Mouse (Mus musculus) olfactory bulb, adult 2 months (tissue): ENCODE measurements around the gene Hist1h2bl. TPM values are rescaled to one million over a fixed set of nuclear protein-coding genes. Genes with fewer than 3 reads are reported as not detected.
"Not testable (repeated sequence)": the region's sequence is repeated elsewhere in the genome, so short reads cannot be mapped to it uniquely, and the experiment has no call there.

ENCODE experiments used
- H3K27ac ChIP-seq: fragments of 200-500 bp; 2 replicates; pipeline ENCODE4 v1.5.1; 2012; ENCODE audit warnings: low read depth, low read length; ENCODE audit not compliant: insufficient read depth
- H3K4me1 ChIP-seq: fragments of 200-500 bp; 2 replicates; pipeline ENCODE4 v1.6.1; 2012; ENCODE audit warnings: low read length; ENCODE audit not compliant: control insufficient read depth, insufficient read depth
- H3K4me3 ChIP-seq: fragments of 200-500 bp; 2 replicates; pipeline ENCODE4 v1.5.1; 2012; ENCODE audit warnings: mild to moderate bottlenecking, low read depth, low read length, moderate library complexity; ENCODE audit not compliant: insufficient read depth
- CTCF ChIP-seq: fragments of 200-500 bp; IDR thresholded peaks from 2 replicates; pipeline ENCODE4 v1.5.1; 2012; ENCODE audit warnings: low read depth, mild to moderate bottlenecking, low read length, moderate library complexity; ENCODE audit not compliant: insufficient read depth
- POLR2A ChIP-seq: fragments of 200-500 bp; IDR thresholded peaks from 2 replicates; pipeline ENCODE4 v1.6.1; 2012; ENCODE audit warnings: mild to moderate bottlenecking, low read depth, low read length, moderate library complexity; ENCODE audit not compliant: insufficient read depth
- WGBS: fragments of 180-500 bp; shearing (Covaris S2); methylation state at CpG from one replicate; pipeline ENCODE4 v1.1.7; 2018; 5-methylcytosine and 5-hydroxymethylcytosine counted together
- polyA plus RNA-seq: library from polyadenylated mRNA; stranded (reverse); fragments of >200 nt; gene quantifications from 2 replicates; pipeline ENCODE4 v1.2.4, GENCODE M21; 2012; ENCODE audit warnings: low replicate concordance; ENCODE audit not compliant: missing spikeins, insufficient read depth, insufficient read length

The Hist1h2bl gene
- polyA plus RNA-seq, 1 experiment = not detected

DNA sequence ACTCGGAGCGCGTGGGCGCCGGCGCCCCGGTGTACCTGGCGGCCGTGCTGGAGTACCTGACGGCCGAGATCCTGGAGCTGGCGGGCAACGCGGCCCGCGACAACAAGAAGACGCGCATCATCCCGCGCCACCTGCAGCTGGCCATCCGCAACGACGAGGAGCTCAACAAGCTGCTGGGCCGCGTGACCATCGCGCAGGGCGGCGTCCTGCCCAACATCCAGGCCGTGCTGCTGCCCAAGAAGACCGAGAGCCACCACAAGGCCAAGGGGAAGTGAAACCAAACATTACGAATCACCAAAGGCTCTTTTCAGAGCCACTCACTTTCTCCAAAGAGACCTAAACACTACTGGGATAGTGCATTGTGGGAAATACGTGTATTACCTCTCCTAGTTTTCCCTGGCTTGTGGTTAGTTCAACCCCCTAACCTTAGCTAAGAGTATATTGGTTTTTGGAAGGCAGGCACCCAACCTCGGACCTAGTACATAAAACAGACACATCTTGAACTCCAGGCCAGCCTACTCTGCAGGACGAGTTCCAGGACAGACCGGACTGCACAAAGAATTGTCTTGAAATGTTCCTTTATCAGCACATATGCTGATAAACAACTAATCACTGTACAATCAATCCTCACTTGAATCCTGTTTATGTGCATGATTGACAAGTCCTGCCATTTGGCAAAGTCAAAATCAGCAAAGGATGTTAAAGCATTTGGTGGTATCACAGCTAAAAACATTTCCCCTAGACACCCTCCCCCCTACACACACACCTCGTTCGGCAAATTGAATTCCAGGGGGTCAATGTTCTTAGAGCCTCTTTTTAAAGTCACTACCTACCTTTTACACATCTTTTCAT, 823 bp upstream of the Hist1h2bl start:
- WGBS = under 1% methylated on average over 11 of the region's 38 CpGs
- not testable (repeated sequence) for H3K4me1 ChIP-seq
- Histone ChIP-seq H3K27ac (peak overlapping the region; percentile 88), H3K4me3 (peak overlapping the region; percentile 54)
- TF ChIP-seq POLR2A = peak; percentile 11; the same call in 1 of the 2 replicates

DNA sequence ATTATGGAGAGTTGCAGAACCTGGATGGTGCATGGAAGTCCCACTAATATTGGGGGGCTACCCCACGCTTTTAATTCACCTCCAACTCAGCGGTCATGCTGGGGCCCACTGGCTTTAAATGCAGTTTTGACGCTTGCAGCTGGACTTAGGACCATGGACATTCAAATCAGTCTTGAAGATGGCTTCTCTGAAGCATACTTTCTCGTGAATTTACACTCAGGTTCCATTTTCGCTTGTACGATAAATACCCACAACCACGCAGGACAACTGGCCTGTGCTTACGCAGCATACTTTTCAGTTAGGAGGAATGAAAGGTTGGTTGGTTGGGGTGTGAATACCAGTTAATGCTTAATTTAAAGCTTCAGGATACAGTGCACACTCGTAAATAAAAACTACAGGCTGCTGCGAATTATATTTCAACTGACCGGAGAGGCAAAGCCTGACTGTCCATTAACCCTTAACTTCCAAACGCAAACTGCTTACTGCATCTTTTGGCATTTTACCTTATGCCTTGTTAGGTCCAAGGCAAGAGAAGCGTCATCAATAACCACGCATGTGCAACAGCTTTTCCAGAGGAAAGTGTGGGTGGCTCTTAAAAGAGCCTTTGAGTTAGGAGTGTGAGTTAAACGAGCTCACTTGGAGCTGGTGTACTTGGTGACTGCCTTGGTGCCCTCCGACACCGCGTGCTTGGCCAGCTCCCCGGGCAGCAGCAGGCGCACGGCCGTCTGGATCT, 646 bp downstream of the Hist1h2bl start:
- under 1% methylated on average over 22 of the region's 22 CpGs for WGBS
- Histone ChIP-seq H3K27ac (peak overlapping the region; percentile 4; the same call in 1 of the 2 replicates), H3K4me1 (no peaks in the 10 kb centered on the region), H3K4me3 (peak overlapping the region; percentile 51)
- TF ChIP-seq CTCF (no peak), POLR2A (no peak)

DNA sequence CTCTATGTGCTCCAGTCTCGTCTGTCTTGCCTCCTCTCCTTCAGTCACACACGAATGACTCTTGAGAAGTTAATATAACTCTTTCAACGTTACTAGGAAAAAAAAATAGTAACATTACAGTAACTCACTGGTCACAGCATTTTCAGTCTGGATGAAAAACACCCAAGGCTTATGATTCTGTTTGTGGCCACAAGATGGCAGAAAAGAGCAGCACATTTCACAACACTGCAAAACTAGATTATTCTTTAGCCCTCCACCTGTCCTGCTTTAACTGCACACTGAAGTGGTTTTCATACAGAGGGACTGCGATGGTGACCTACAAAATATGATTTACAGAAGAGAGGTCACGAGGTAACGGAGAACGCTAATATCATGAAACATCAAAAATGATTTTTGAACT, 1.2 kb downstream of the Hist1h2bl start:
- H3K27ac ChIP-seq = no peak overlapping the region
- under 1% methylated on average over 7 of the region's 7 CpGs for WGBS
- no peak overlapping the region for H3K4me3 ChIP-seq
- TF ChIP-seq CTCF (no peak), POLR2A (no peak)
- no peaks in the 10 kb centered on the region for H3K4me1 ChIP-seq

DNA sequence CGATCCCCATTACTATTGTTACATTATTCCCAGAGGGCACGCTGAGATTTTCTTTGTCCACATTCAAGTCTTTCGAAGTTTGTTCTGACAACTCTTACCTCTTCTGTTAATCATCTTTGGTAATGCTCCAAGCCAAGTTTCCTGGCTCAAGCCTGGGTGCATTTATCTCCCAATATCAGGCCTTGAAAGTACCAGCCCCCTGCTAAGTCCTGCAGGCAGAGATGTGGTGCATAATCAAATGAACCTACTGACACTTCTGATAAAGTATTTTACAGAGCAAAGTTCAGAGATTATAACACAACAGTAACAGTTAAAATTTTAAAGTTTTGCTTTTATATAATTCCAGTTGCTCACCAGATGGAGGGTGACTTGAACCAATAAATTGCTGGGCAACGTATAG, 4.2 kb downstream of the Hist1h2bl start:
- WGBS = 37% methylated on average over 4 of the region's 4 CpGs
- Histone ChIP-seq H3K27ac (no peak overlapping the region), H3K4me1 (no peaks in the 10 kb centered on the region), H3K4me3 (no peak overlapping the region)
- TF ChIP-seq POLR2A (no peak), CTCF (no peak)

DNA sequence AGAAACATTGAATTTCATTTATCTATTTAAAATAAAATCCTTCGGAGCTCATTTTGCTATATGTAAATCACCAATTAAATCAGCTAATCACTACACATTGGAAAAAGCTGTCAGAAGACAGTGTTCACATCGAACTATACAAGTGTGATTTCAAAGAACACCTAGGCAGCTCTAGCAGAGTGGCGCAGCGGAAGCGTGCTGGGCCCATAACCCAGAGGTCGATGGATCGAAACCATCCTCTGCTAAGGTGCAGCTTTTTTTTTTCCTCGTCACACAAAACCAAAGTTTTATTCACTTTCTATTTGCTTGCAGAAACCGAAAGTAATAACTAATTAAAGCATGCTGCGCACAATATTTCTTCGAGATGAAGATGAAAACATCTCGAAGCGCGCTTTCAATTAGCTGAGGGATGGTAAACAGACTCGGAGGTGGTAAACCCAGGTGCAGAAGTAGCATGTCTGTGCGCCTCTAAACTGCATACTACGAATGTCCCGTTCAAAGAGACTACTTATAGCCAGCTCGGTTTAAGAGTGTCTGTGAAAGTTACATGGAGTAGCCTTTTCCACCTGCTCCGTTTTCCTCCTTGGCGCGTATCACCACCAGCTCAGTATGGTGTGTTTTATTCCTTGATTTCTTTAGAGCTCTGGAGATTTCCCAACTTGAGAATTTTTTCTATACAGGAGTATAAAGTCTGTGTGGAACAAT, 5.0 kb downstream of the Hist1h2bl start:
- Histone ChIP-seq H3K27ac (no peak overlapping the region), H3K4me1 (no peaks in the 10 kb centered on the region), H3K4me3 (peak overlapping the region; percentile 16)
- WGBS = 5% methylated on average over 22 of the region's 22 CpGs
- TF ChIP-seq CTCF (no peak), POLR2A (no peak)

DNA sequence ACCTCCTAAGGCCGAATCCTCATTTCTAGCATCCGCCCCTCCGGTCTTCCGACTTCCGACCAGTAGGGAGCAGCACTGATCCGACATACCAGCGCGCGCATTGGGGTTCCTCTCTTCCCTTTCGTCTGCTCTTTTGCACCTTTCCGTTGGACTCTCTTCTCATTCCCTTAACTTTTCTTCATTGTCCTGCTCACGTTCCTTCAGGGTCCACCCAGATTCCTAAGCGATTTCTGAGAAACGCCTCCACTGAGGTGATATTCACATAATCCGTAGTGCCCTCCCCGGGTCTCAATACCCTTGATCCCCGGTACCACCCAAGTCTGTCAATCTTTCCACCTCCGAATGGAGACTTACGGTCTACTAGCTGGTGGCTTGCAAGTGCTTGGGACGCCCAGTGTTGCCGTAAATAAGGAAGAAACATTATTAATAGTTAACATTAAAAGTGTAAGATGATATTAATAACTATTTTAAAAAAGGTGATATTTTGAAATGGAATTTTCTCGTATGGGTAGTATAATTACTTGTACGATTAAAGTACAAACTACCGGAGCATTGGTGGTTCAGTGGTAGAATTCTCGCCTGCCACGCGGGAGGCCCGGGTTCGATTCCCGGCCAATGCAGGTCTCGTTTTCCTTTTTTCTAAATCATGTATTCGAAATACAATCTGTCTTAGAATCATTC, 5.8 kb downstream of the Hist1h2bl start:
- H3K27ac ChIP-seq = peak overlapping the region; percentile 88
- TF ChIP-seq POLR2A (no peak), CTCF (peak; percentile 60; the same call in 1 of the 2 replicates)

DNA sequence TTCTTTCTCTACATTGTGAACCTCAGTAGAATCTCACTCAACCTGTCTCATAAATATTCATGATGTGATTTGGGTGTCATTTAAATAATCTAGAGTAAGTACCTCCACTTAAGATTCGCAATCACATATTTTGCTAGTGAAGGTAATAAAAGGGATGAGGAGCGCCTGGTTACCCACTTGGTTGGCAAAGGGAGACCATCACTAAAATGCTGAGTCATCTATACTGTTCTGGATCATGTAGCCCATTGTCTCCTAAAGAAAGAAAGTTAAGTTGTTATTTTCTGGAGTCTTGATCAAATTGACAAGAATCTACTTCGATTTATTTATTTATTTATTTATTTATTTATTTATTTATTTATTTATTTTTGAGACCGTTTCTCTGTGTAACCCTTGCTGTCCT, 9.3 kb downstream of the Hist1h2bl start:
- TF ChIP-seq CTCF = no peak
- no peak for TF ChIP-seq POLR2A
- 69% methylated on average over 4 of the region's 4 CpGs for WGBS
- Histone ChIP-seq H3K4me3 (no peak overlapping the region), H3K4me1 (no peaks in the 10 kb centered on the region), H3K27ac (no peak overlapping the region)

More for the DNA sequence above, 5.8 kb downstream of the Hist1h2bl start:
- Histone ChIP-seq H3K4me3 (peak overlapping the region; percentile 86), H3K4me1 (no peaks in the 10 kb centered on the region)
- WGBS = under 1% methylated on average over 32 of the region's 32 CpGs

DNA sequence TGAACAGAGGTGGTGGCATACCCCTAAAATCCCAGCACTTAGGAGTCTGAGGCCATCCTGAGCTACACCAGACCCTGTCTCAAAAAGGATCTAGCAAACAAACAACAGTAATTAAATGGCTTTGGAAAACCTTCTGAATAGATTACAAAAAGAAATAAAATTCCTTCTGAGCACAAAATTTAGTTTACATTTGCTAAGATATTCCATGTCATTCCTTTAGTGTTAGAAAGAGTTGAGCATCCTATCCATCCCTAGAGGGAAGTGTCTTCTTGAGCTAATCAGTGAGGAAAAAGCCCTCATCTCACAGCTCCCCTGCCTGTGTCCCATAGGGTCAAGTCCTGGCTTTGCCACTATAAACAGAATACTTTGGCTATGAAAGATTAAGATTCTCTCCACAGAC, 18.1 kb downstream of the Hist1h2bl start, which contains the start of gene Olfr1359:
TSS of gene Olfr1359 (plus strand) at position 301 of the 400 bp plus-strand sequence.
- Histone ChIP-seq H3K27ac (no peak within 1 kb of the TSS), H3K4me3 (no peak within 1 kb of the TSS), H3K4me1 (no peaks in the 10 kb centered on the region)
- TF ChIP-seq POLR2A = no peak
- TF ChIP-seq CTCF = no peak

DNA sequence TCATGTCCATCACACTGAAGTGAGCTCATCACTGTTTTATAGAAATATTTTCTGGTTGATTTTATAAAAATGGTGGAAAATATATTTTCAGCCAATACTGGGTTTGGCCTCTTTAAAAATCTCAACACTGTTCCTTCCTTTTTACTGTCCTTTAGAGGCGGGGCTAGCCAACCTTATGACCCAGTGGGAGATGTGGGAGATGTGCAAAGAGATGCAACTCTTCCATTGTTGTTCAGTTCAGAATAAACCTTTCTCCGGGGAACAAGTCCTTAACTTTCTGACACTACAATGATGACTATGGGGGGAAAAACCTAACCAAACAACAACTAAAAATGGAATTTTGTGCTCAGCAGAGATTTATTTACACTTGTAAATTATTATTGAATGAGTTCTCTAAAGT, 38.6 kb downstream of the Hist1h2bl start, which contains the start of gene Olfr1360:
TSS of gene Olfr1360 (minus strand) at position 101 of the 400 bp plus-strand sequence.
- Histone ChIP-seq H3K4me1 (no peaks in the 10 kb centered on the region), H3K27ac (no peak within 1 kb of the TSS), H3K4me3 (no peak within 1 kb of the TSS)
- WGBS = 92% methylated on average over 2 of the region's 2 CpGs
- no peak for TF ChIP-seq CTCF

Other genes with a start within 250 kb of the Hist1h2bl start
- gene Nkapl, start 247.6 kb downstream of the Hist1h2bl start, polyA plus RNA-seq = not detected in 2 replicates
- gene Zkscan4, start 237.2 kb downstream of the Hist1h2bl start, polyA plus RNA-seq = not detected in 2 replicates
- gene Gm10065, start 236.7 kb downstream of the Hist1h2bl start, polyA plus RNA-seq = not detected in 2 replicates
- gene AK157302, start 220.9 kb downstream of the Hist1h2bl start, polyA plus RNA-seq = not detected in 2 replicates
- not detected in 2 replicates for gene Gm11273, start 214.7 kb downstream of the Hist1h2bl start, polyA plus RNA-seq
- not detected in 2 replicates for gene Zkscan8, start 185.0 kb downstream of the Hist1h2bl start, polyA plus RNA-seq
- not detected in 2 replicates for gene Olfr1366, start 173.3 kb downstream of the Hist1h2bl start, polyA plus RNA-seq
- gene Olfr1535, start 156.2 kb downstream of the Hist1h2bl start, polyA plus RNA-seq = not detected in 2 replicates
- gene Olfr1364, start 134.4 kb downstream of the Hist1h2bl start, polyA plus RNA-seq = not detected in 2 replicates
- not detected in 2 replicates for gene Olfr1362, start 102.1 kb downstream of the Hist1h2bl start, polyA plus RNA-seq
- not detected in 2 replicates for gene Olfr11, start 73.6 kb downstream of the Hist1h2bl start, polyA plus RNA-seq
- not detected in 2 replicates for gene Olfr1361, start 52.8 kb downstream of the Hist1h2bl start, polyA plus RNA-seq
- not detected in 2 replicates for gene Olfr1360, start 38.7 kb downstream of the Hist1h2bl start, polyA plus RNA-seq
- not detected in 2 replicates for gene Olfr1359, start 18.0 kb downstream of the Hist1h2bl start, polyA plus RNA-seq
- not detected in 2 replicates for gene Hist1h2ai, start 279 bp upstream of the Hist1h2bl start, polyA plus RNA-seq
- gene Hist1h3h, start 1.5 kb upstream of the Hist1h2bl start, polyA plus RNA-seq = not detected in 2 replicates
- gene Hist1h2bm, start 5.9 kb upstream of the Hist1h2bl start, polyA plus RNA-seq = not detected in 2 replicates
- gene Hist1h4j, start 18.9 kb upstream of the Hist1h2bl start, polyA plus RNA-seq = not detected in 2 replicates
- gene Hist1h4k, start 34.4 kb upstream of the Hist1h2bl start, polyA plus RNA-seq = not detected in 2 replicates
- gene Hist1h2ak, start 37.7 kb upstream of the Hist1h2bl start, polyA plus RNA-seq = not detected in 2 replicates
- gene Hist1h2bn, start 38.0 kb upstream of the Hist1h2bl start, polyA plus RNA-seq = not detected in 2 replicates
- not detected in 2 replicates for gene Hist1h1b, start 64.5 kb upstream of the Hist1h2bl start, polyA plus RNA-seq
- not detected in 2 replicates for gene Hist1h3i, start 67.2 kb upstream of the Hist1h2bl start, polyA plus RNA-seq
- not detected in 2 replicates for gene Hist1h2an, start 71.1 kb upstream of the Hist1h2bl start, polyA plus RNA-seq
- not detected in 2 replicates for gene Hist1h2bp, start 71.3 kb upstream of the Hist1h2bl start, polyA plus RNA-seq
- not detected in 2 replicates for gene Hist1h2bq, start 94.1 kb upstream of the Hist1h2bl start, polyA plus RNA-seq
- gene Hist1h2ao, start 94.3 kb upstream of the Hist1h2bl start, polyA plus RNA-seq = not detected in 2 replicates
- not detected in 2 replicates for gene Hist1h4m, start 95.6 kb upstream of the Hist1h2bl start, polyA plus RNA-seq
- not detected in 2 replicates for gene Hist1h4n, start 116.1 kb upstream of the Hist1h2bl start, polyA plus RNA-seq
- not detected in 2 replicates for gene Hist1h2ap, start 117.4 kb upstream of the Hist1h2bl start, polyA plus RNA-seq
- gene Hist1h2br, start 117.6 kb upstream of the Hist1h2bl start, polyA plus RNA-seq = not detected in 2 replicates
- not detected in 2 replicates for gene Zfp184, start 229.0 kb upstream of the Hist1h2bl start, polyA plus RNA-seq